Mouse (Mus musculus) midbrain, embryonic 14.5 days (tissue): ENCODE data around the gene Atg4a. TPM values are rescaled to one million over a fixed set of nuclear protein-coding genes. Genes with fewer than 3 reads are reported as not detected.

ENCODE experiments used
- ATAC-seq: fragments of 200-750 bp; cut with Nextera tagmentation; 2 replicates; pipeline ENCODE4 v1.8.0; 2017; ENCODE audit warnings: moderate number of reproducible peaks, moderate library complexity; ENCODE audit not compliant: low FRiP score, low TSS enrichment
- DNase-seq: peaks from one replicate; pipeline ENCODE4 v3.0.0-alpha.2; 2015
- H3K27ac ChIP-seq: fragments of 300-500 bp; sonication (generic); replicated peaks from 2 replicates; pipeline ENCODE4 v1.5.1; 2014; ENCODE audit warnings: mild to moderate bottlenecking, low read depth, low read length, moderate library complexity
- H3K27me3 ChIP-seq: fragments of 300-500 bp; sonication (generic); 2 replicates; pipeline ENCODE4 v1.6.1; 2014; ENCODE audit warnings: low read length, control low read depth, mixed read lengths; ENCODE audit not compliant: control insufficient read depth, insufficient read depth
- H3K36me3 ChIP-seq: fragments of 300-500 bp; sonication (generic); 2 replicates; pipeline ENCODE4 v1.6.1; 2014; ENCODE audit warnings: low read length, control low read depth; ENCODE audit not compliant: control insufficient read depth, insufficient read depth
- H3K4me1 ChIP-seq: fragments of 300-500 bp; sonication (generic); 2 replicates; pipeline ENCODE4 v1.6.1; 2014; ENCODE audit warnings: mild to moderate bottlenecking, antibody characterized with exemption, low read length, control low read depth; ENCODE audit not compliant: control insufficient read depth, insufficient read depth
- H3K4me2 ChIP-seq: fragments of 300-500 bp; sonication (generic); 2 replicates; pipeline ENCODE4 v1.6.1; 2014; ENCODE audit warnings: mild to moderate bottlenecking, low read length, moderate library complexity
- H3K4me3 ChIP-seq: fragments of 300-500 bp; sonication (generic); replicated peaks from 2 replicates; pipeline ENCODE4 v1.5.1; 2014; ENCODE audit warnings: low read depth, low read length
- H3K9ac ChIP-seq: fragments of 300-500 bp; sonication (generic); replicated peaks from 2 replicates; pipeline ENCODE4 v1.6.1; 2014; ENCODE audit warnings: mild to moderate bottlenecking, low read length, moderate library complexity
- H3K9me3 ChIP-seq: fragments of 300-500 bp; sonication (generic); 2 replicates; pipeline ENCODE4 v1.6.1; 2016; ENCODE audit warnings: low read length, control low read depth, mixed read lengths; ENCODE audit not compliant: control insufficient read depth
- WGBS: fragments of 180-500 bp; shearing (Covaris S2); extraction: QIAGEN DNeasy Blood & Tissue Kit; methylation state at CpG from one replicate; pipeline ENCODE4 v1.1.7; 2014; 5-methylcytosine and 5-hydroxymethylcytosine counted together
- polyA plus RNA-seq: library from polyadenylated mRNA; unstranded; fragments of >200 nt; fragmentation: Nextera tagmentation; extraction: Ambion mirVana; gene quantifications from 2 replicates; pipeline ENCODE4 v1.2.1, GENCODE M21; 2014

The Atg4a gene
- polyA plus RNA-seq, 1 experiment from 2014 or later = 11.1 TPM

GRCm38 (mm10) chrX:140979546-140979945, 22.8 kb downstream of the Atg4a start:
- Histone ChIP-seq H3K9ac (no peak overlapping the region), H3K4me2 (no peak overlapping the region), H3K27me3 (no peaks in the 10 kb centered on the region; the same call in 1 of the 2 replicates), H3K9me3 (no peaks in the 10 kb centered on the region), H3K4me1 (no peaks in the 10 kb centered on the region), H3K4me3 (no peak overlapping the region), H3K27ac (no peak overlapping the region), H3K36me3 (no peaks in the 10 kb centered on the region)
- DNase-seq (peak; percentile 1), ATAC-seq (no peak)
- WGBS = 79% methylated on average over 2 of the region's 2 CpGs

GRCm38 (mm10) chrX:140980163-140980562, 23.5 kb downstream of the Atg4a start:
- H3K4me2 ChIP-seq = no peak overlapping the region
- no peak overlapping the region for H3K4me3 ChIP-seq
- no peak overlapping the region for H3K27ac ChIP-seq
- H3K27me3 ChIP-seq = no peaks in the 10 kb centered on the region; the same call in 1 of the 2 replicates
- no peak overlapping the region for H3K9ac ChIP-seq
- WGBS = 82% methylated on average over 4 of the region's 4 CpGs
- no peaks in the 10 kb centered on the region for H3K4me1 ChIP-seq
- no peaks in the 10 kb centered on the region for H3K36me3 ChIP-seq
- H3K9me3 ChIP-seq = no peaks in the 10 kb centered on the region
- ATAC-seq (no peak), DNase-seq (no peak)

- no peak overlapping the region for H3K27ac ChIP-seq
- H3K4me1 ChIP-seq = no peaks in the 10 kb centered on the region
- 71% methylated on average over 6 of the region's 6 CpGs for WGBS
- no peaks in the 10 kb centered on the region for H3K9me3 ChIP-seq
- no peak for ATAC-seq
- H3K9ac ChIP-seq = no peak overlapping the region
- H3K36me3 ChIP-seq = no peaks in the 10 kb centered on the region
- no peak for DNase-seq
- H3K27me3 ChIP-seq = no peaks in the 10 kb centered on the region; the same call in 1 of the 2 replicates
- H3K4me2 ChIP-seq = no peak overlapping the region
- no peak overlapping the region for H3K4me3 ChIP-seq
These were observed 26.7 kb downstream of the Atg4a start for GRCm38 (mm10) chrX:140983206-140983960.

- Histone ChIP-seq H3K27ac (no peak overlapping the region), H3K9ac (no peak overlapping the region), H3K4me3 (no peak overlapping the region), H3K4me2 (no peak overlapping the region), H3K4me1 (no peaks in the 10 kb centered on the region), H3K36me3 (no peaks in the 10 kb centered on the region), H3K27me3 (peaks cover 4% of the 10 kb centered on the region), H3K9me3 (no peaks in the 10 kb centered on the region)
- WGBS = 78% methylated on average over 6 of the region's 6 CpGs
- DNase-seq (no peak), ATAC-seq (no peak)
These were observed 28.1 kb downstream of the Atg4a start for GRCm38 (mm10) chrX:140984795-140985194.

- Histone ChIP-seq H3K9me3 (no peaks in the 10 kb centered on the region), H3K4me3 (no peak overlapping the region), H3K4me1 (no peaks in the 10 kb centered on the region), H3K27ac (no peak overlapping the region), H3K9ac (no peak overlapping the region), H3K36me3 (no peaks in the 10 kb centered on the region), H3K27me3 (peaks cover 9% of the 10 kb centered on the region), H3K4me2 (no peak overlapping the region)
- DNase-seq = no peak
- ATAC-seq = no peak
- WGBS = 86% methylated on average over 2 of the region's 2 CpGs
These were observed 28.5 kb downstream of the Atg4a start for GRCm38 (mm10) chrX:140985256-140985655.

GRCm38 (mm10) chrX:140996909-140997516, 40.3 kb downstream of the Atg4a start:
- no peaks in the 10 kb centered on the region for H3K9me3 ChIP-seq
- no peaks in the 10 kb centered on the region; the same call in 1 of the 2 replicates for H3K27me3 ChIP-seq
- no peak overlapping the region for H3K4me2 ChIP-seq
- H3K27ac ChIP-seq = no peak overlapping the region
- DNase-seq (no peak), ATAC-seq (peak; percentile 57)
- H3K4me1 ChIP-seq = no peaks in the 10 kb centered on the region
- no peak overlapping the region for H3K4me3 ChIP-seq
- H3K36me3 ChIP-seq = no peaks in the 10 kb centered on the region
- 69% methylated on average over 1 of the region's 1 CpGs for WGBS
- no peak overlapping the region for H3K9ac ChIP-seq

- no peaks in the 10 kb centered on the region; the same call in 1 of the 2 replicates for H3K27me3 ChIP-seq
- DNase-seq (no peak), ATAC-seq (no peak; the same call in 1 of the 2 replicates)
- no peak overlapping the region for H3K27ac ChIP-seq
- no peak overlapping the region for H3K4me3 ChIP-seq
- H3K9me3 ChIP-seq = no peaks in the 10 kb centered on the region
- H3K4me2 ChIP-seq = no peak overlapping the region
- H3K4me1 ChIP-seq = no peaks in the 10 kb centered on the region
- H3K9ac ChIP-seq = no peak overlapping the region
- 73% methylated on average over 1 of the region's 1 CpGs for WGBS
- no peaks in the 10 kb centered on the region for H3K36me3 ChIP-seq
These were observed 41.3 kb downstream of the Atg4a start for GRCm38 (mm10) chrX:140997912-140998545.

GRCm38 (mm10) chrX:140998885-140999284, 42.2 kb downstream of the Atg4a start:
- DNase-seq (no peak), ATAC-seq (0 out of 2 replicates have a peak, but pooled peaks have one; percentile 17)
- Histone ChIP-seq H3K36me3 (no peaks in the 10 kb centered on the region), H3K27me3 (no peaks in the 10 kb centered on the region; the same call in 1 of the 2 replicates), H3K9me3 (no peaks in the 10 kb centered on the region), H3K9ac (no peak overlapping the region), H3K27ac (no peak overlapping the region), H3K4me3 (no peak overlapping the region), H3K4me2 (no peak overlapping the region), H3K4me1 (no peaks in the 10 kb centered on the region)
